Mouse (Mus musculus) stomach, postnatal 0 days (tissue): ENCODE data around the gene Uso1.

ENCODE experiments used
- CTCF ChIP-seq: IDR thresholded peaks from 2 replicates; pipeline ENCODE4 v1.5.1; 2016; ENCODE audit warnings: antibody characterized with exemption, low read depth, mild to moderate bottlenecking, moderate library complexity
- EP300 ChIP-seq: optimal IDR thresholded peaks from 2 replicates; pipeline ENCODE3; 2016; ENCODE audit warnings: antibody characterized with exemption

GRCm38 (mm10) chr5:92205706-92206105, 68.0 kb downstream of the Uso1 start:
- TF ChIP-seq CTCF (no peak), EP300 (no peak)
